Mouse (Mus musculus) fibroblast of lung, adult 2 months (primary cell): Measurements from ENCODE around the gene Tmem245.
"Not testable (repeated sequence)": the region's sequence is repeated elsewhere in the genome, so short reads cannot be mapped to it uniquely, and the experiment has no call there.

Experiments used
- DNase-seq: peaks from one replicate; pipeline ENCODE4 v3.0.0-alpha.2; 2011; ENCODE audit warnings: low read depth

Tmem245 gene

GRCm38 (mm10) chr4:56926971-56927370 lies 20.3 kb downstream of the Tmem245 start:
- no peak for DNase-seq

- no peak for DNase-seq
Measured at GRCm38 (mm10) chr4:56922229-56922628, 25.0 kb downstream of the Tmem245 start.

- no peak for DNase-seq
Measured at GRCm38 (mm10) chr4:56915732-56916325, 31.4 kb downstream of the Tmem245 start.

GRCm38 (mm10) chr4:56914761-56915160 lies 32.5 kb downstream of the Tmem245 start:
- no peak for DNase-seq

DNA sequence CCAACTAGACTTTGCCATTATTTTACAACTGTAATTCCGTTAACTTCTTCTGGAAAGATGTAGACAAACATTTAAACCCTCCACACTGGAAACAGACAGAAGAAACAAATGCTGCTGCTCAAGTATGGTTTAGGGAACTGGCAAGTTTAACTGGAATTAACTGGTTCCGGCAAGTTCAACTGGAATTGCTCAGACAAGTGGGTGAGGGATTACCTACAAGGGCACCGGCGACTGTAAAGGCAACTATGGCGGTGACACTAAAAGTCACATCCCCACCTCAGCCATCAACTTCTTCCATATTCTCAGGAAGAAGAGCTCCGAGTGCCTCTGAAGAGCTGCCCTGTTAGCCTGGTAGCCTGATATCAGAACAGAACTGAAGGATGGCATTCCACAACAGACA lies 32.9 kb downstream of the Tmem245 start:
- no peak for DNase-seq

GRCm38 (mm10) chr4:56912382-56913001 lies 34.7 kb downstream of the Tmem245 start:
- DNase-seq: no peak

- no peak for DNase-seq
Measured at GRCm38 (mm10) chr4:56909568-56909967, 37.7 kb downstream of the Tmem245 start.

- no peak for DNase-seq
Measured at GRCm38 (mm10) chr4:56907671-56908070, 39.6 kb downstream of the Tmem245 start.

- DNase-seq: no peak
Measured at GRCm38 (mm10) chr4:56906926-56907325, 40.3 kb downstream of the Tmem245 start.

GRCm38 (mm10) chr4:56905507-56905906 lies 41.7 kb downstream of the Tmem245 start:
- no peak for DNase-seq

DNA sequence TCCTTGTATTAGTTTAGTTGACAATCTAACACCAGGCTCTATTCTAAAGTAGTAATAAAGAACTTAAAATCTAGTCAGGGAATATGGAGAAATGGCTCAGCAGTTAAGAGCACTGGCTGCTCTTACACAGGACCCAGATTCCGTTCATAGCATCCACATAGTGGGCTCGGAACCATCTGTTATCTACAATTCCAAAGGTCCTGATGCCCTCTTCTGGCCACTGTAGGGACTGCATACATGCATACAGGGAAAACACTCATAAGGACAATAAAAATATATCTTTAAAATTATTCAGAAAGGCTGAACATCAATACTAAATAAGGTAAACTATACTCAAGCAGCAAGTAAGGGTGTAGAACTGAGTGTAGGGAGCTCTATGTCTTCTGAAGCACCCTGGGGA lies 45.6 kb downstream of the Tmem245 start:
- no peak for DNase-seq

GRCm38 (mm10) chr4:56899216-56899615 lies 48.0 kb downstream of the Tmem245 start:
- no peak for DNase-seq

- no peak for DNase-seq
Measured at GRCm38 (mm10) chr4:56897511-56897910, 49.7 kb downstream of the Tmem245 start.

DNA sequence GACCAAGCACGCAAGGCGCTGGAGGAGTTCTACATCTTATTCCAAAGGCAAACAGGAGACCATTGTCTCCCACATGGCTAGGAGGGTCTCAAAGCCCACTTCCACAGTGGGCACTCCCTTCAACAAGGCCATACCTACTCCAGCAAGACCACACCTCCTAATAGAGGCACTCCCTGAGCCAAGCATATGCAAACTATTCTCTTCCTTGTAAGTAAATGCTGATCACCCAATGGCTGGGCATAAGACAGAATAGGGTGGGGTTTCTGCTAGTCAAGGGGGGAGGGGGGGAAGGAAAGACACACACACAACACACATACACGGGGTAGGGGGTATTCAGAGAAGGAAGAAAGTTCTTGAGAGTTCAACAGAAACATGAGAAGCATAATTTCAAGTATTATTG lies 53.0 kb downstream of the Tmem245 start:
- DNase-seq: no peak

GRCm38 (mm10) chr4:56892501-56893115 lies 54.6 kb downstream of the Tmem245 start:
- DNase-seq: no peak

DNA sequence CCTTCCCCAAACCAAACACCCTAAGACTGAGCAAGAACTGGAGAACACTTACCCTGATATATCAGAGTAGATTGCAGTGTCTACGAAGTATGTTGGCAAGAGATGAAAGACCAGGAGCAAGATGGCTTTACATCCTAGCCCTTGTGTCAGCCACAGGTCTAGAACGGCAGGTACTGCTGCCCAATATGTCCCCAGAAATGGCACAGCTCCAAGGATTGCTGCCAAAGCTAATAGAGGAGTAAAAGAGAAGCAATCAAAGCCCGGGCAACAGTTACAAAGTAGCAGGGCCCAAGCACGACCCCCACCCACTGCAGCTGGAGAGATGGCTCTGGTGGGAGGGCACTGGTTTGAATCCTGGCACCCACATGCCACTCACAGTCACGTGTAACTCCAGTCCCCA lies 58.8 kb downstream of the Tmem245 start:
- DNase-seq: no peak

DNA sequence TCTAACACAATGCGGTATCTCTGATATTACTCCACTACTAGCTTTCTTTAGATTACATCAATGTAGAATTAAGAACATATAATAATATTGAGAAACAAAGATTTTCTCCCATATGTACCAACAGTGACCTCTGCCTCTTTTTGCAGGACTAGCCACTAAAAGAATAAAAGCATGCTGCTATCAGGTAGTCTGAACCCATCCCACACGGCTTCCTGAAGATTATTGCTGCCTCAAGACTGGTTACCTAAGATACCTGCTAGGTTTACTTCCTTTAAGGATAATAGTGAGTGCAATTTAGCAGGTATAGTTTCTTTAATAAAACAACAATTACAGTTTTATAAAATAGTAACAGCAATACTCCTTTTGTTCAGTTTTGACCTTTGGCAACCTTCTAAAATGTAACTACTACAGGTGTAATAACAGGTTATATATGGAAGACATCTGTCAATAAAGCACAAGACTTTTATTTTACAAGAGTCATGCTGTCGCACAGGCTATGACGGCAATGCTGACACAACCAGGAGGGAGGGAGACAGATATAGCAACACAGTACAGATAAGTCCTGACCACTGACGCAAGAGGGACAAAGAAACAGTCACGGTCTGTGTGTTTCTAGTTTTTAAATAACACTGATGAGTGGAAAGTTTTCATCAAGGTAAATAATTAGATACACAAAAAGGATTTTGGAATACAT lies 60.8 kb downstream of the Tmem245 start:
- DNase-seq: no peak

DNA sequence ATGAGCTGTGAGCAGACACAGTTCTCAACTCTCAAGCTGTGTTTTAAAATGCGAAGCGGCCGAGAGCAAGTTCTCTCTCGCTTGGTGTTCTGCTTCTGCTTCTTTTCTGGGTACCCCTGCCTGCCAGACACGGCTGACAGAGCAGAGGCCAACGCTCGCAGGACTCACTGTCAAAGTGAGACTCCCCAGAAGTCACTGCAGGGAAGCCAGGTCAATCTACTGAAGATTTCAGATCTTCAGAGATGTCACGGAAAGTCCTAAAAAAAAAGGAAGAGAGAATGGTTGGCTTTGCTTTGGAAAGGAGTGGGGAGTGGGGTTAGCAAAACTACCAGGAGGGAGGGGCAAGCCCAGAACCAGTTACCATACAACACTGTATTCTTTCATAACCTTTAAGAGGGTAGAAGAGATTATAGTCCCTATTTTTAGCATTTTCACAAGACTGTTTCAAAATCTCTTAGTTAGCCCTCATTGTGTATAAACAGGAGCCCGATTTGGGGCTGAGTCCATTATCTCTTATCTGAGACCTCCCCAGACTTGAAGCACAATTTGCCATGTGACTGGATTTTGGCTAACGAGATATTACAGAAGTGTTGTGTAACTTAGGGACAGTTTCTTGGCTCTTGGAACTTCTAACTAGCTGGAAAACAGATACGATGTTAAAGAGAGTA lies 67.1 kb downstream of the Tmem245 start:
- DNase-seq: no peak

DNA sequence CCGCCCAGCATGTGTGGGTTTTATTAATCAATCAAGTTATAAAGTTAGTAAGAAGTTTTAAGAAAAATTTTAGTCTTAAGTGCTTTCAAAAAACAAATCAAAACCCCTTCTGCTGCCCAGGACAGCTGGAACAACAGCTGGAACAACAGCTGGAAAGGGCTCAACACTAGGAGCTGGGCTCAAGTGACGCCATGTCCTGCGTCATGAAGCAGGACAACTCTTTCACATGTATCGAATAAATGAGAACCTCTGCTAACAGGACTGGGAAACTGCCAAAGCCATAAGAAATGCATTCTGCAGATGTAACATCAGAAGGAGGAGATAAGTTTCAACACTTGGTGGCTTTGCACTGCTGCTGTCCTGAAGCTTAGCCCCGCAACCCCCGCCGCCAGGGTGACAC lies 68.3 kb downstream of the Tmem245 start:
- DNase-seq: no peak

GRCm38 (mm10) chr4:56870541-56870940 lies 76.7 kb downstream of the Tmem245 start:
- DNase-seq: not testable (repeated sequence)

DNA sequence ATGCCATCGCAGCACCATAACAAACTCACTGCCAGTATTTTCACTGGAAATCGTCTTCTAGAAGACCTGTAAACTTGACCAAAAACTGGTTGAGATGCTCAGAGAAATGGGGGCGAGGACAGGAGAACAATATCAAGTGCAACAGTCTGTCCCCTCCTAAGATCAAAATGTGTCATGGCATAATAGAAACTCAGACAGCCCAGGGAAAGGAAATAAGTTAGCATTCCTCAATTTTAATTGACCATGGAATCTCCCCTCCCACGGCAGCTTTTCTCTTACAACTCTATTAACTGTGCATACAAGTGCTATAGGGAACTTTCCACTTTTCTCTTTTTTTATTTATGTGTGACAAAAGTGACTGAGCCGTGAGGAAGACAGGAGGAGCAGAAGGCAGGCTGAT lies 79.5 kb downstream of the Tmem245 start:
- DNase-seq: no peak

DNA sequence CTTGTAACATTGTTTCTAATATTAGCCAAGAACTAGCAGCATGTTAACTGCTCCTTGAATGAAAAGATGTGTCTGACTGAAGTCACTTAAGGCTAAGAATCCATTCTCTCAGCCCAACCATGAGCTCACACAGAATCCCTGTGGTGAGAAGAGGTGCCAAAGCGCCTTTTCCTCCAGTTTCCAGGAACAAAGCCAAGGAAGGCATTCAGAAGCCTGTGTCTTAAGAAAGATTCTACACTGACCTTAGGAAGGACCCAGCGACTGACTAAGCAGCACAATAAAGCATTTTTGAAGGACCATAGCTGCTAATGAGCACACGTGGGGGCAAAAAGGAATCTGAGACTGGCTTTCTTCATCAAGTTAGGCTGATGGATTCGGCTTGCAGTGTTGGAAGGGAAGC lies 81.3 kb downstream of the Tmem245 start:
- DNase-seq: peak; percentile 71
